Mouse (Mus musculus) neural tube, embryonic 11.5 days (tissue): ENCODE data around the gene Zbtb21. TPM values are rescaled to one million over a fixed set of nuclear protein-coding genes. Genes with fewer than 3 reads are reported as not detected.
A peak's percentile ranks its signal among the peaks of the same experiment; 100 is the strongest.

Source experiments
- ATAC-seq: fragments of 200-750 bp; cut with Nextera tagmentation; 2 replicates; pipeline ENCODE4 v1.8.0; 2017; ENCODE audit warnings: moderate number of reproducible peaks, mild to moderate bottlenecking, moderate TSS enrichment, moderate library complexity; ENCODE audit not compliant: insufficient read depth, low FRiP score, low TSS enrichment
- DNase-seq: peaks from one replicate; pipeline ENCODE4 v3.0.0-alpha.2; 2015; ENCODE audit warnings: low spot score
- H3K27ac ChIP-seq: fragments of 300-500 bp; sonication (generic); 2 replicates; pipeline ENCODE4 v1.5.1; 2014; ENCODE audit warnings: low read depth, mild to moderate bottlenecking, low read length
- H3K27me3 ChIP-seq: fragments of 300-500 bp; sonication (generic); 2 replicates; pipeline ENCODE4 v1.6.1; 2014; ENCODE audit warnings: mild to moderate bottlenecking, low read length, mixed read lengths; ENCODE audit not compliant: control insufficient read depth, insufficient read depth
- H3K36me3 ChIP-seq: fragments of 300-500 bp; sonication (generic); 2 replicates; pipeline ENCODE4 v1.6.1; 2014; ENCODE audit warnings: mild to moderate bottlenecking, low read length, moderate library complexity, mixed read lengths; ENCODE audit not compliant: control insufficient read depth, insufficient read depth
- H3K4me1 ChIP-seq: fragments of 300-500 bp; sonication (generic); 2 replicates; pipeline ENCODE4 v1.6.1; 2014; ENCODE audit warnings: low read length, mixed read lengths; ENCODE audit not compliant: control insufficient read depth, insufficient read depth
- H3K4me2 ChIP-seq: fragments of 300-500 bp; sonication (generic); 2 replicates; pipeline ENCODE4 v1.6.1; 2014; ENCODE audit warnings: low read depth, mild to moderate bottlenecking, moderate library complexity
- H3K4me3 ChIP-seq: fragments of 300-500 bp; sonication (generic); 2 replicates; pipeline ENCODE4 v1.5.1; 2014; ENCODE audit warnings: low read depth, low read length
- H3K9ac ChIP-seq: fragments of 300-500 bp; sonication (generic); 2 replicates; pipeline ENCODE4 v1.6.1; 2014; ENCODE audit warnings: mild to moderate bottlenecking, low read length
- H3K9me3 ChIP-seq: fragments of 300-500 bp; sonication (generic); 2 replicates; pipeline ENCODE4 v1.6.1; 2016; ENCODE audit warnings: low read length; ENCODE audit not compliant: control insufficient read depth
- WGBS: fragments of 180-500 bp; shearing (Covaris S2); extraction: QIAGEN DNeasy Blood & Tissue Kit; methylation state at CpG from one replicate; pipeline ENCODE4 v1.1.7; 2014; 5-methylcytosine and 5-hydroxymethylcytosine counted together
- polyA plus RNA-seq: library from polyadenylated mRNA; unstranded; fragments of >200 nt; fragmentation: Nextera tagmentation; extraction: Ambion mirVana; gene quantifications from 2 replicates; pipeline ENCODE4 v1.2.1, GENCODE M21; 2014

Zbtb21 gene
- polyA plus RNA-seq, 1 experiment from 2014 or later = 15.7 TPM

DNA sequence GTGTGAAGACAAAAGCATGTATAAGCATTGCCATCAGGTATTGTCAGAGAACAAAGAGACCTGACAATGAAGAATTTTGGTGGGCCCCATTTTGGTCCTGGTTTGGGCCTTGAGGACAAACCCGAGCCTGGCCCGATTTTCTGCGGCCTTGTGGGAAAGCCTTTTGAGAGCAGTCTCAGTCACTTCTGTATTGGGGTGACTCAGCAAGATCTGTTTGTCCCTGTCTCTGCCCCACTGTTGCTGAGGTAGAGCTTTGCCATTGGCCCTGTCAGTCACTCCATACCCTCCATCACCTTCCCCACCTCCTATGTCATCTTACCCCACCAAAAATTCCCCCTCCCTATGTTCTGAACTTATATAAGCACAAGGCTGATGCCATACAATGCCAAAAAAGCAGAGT lies 15.3 kb upstream of the Zbtb21 start:
- no peaks in the 10 kb centered on the region for H3K4me1 ChIP-seq
- no peak overlapping the region for H3K9ac ChIP-seq
- DNase-seq = no peak
- no peaks in the 10 kb centered on the region for H3K27me3 ChIP-seq
- no peaks in the 10 kb centered on the region for H3K9me3 ChIP-seq
- H3K4me3 ChIP-seq = no peak overlapping the region
- no peak overlapping the region for H3K27ac ChIP-seq
- WGBS = 88% methylated on average over 3 of the region's 3 CpGs
- H3K4me2 ChIP-seq = no peak overlapping the region
- H3K36me3 ChIP-seq = no peaks in the 10 kb centered on the region
- ATAC-seq = no peak

DNA sequence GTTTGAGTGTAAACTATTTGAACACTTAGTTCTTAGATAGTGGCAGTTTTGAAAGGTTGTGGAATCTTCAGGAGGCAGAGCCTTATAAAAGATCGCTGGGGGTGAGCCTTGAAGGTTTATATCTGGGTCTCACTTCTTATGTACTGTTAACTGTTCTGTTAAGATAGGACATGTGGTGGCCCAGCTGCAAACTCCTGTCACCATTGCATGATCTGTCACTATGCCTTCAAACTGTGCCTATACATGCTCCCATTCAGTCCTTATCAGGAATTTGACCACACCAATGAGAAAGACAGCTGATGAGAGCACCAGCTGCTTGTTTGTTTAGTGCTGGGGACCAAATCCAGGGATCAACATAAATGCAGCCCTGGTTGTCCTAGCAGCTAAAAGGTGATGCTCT lies 14.9 kb upstream of the Zbtb21 start:
- Histone ChIP-seq H3K9me3 (no peaks in the 10 kb centered on the region), H3K9ac (no peak overlapping the region), H3K27ac (no peak overlapping the region), H3K4me3 (no peak overlapping the region), H3K27me3 (no peaks in the 10 kb centered on the region), H3K36me3 (no peaks in the 10 kb centered on the region), H3K4me2 (no peak overlapping the region), H3K4me1 (no peaks in the 10 kb centered on the region)
- ATAC-seq = no peak
- 90% methylated on average over 1 of the region's 1 CpGs for WGBS
- no peak for DNase-seq

DNA sequence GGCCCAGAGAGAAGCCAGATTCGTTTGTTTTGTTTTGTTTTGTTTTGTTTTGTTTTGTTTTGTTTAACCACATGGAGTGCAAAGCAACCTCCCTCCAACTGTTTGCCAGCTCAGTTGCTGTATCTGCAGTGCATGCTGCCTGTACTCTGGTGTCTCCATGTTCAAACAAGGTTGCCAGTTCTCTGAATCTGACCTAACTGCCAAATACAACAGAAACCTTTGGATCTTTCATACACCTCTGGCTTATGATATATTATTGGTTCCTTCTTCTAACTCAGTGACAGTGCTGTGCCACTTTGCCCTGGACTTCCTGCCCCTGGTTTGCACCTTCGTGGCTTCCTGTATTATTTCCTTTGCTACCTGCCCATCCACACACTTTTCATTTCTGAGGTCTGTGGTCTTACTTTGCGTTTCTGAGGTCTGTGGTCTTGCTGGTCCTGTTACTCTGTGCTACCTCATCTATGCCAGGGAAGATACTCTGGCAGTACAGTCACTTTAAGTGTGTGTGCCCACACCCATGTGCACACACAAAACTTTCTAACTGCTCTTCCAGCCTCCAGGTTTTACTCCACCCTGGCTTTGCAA lies 1.6 kb upstream of the Zbtb21 start:
- H3K27ac ChIP-seq = no peak overlapping the region
- H3K4me2 ChIP-seq = no peak overlapping the region
- peaks cover 3% of the 10 kb centered on the region; the same call in 1 of the 2 replicates for H3K4me1 ChIP-seq
- H3K9me3 ChIP-seq = no peaks in the 10 kb centered on the region
- no peak overlapping the region for H3K9ac ChIP-seq
- ATAC-seq (no peak), DNase-seq (no peak)
- 87% methylated on average over 3 of the region's 3 CpGs for WGBS
- no peaks in the 10 kb centered on the region for H3K36me3 ChIP-seq
- no peak overlapping the region for H3K4me3 ChIP-seq
- no peaks in the 10 kb centered on the region for H3K27me3 ChIP-seq

DNA sequence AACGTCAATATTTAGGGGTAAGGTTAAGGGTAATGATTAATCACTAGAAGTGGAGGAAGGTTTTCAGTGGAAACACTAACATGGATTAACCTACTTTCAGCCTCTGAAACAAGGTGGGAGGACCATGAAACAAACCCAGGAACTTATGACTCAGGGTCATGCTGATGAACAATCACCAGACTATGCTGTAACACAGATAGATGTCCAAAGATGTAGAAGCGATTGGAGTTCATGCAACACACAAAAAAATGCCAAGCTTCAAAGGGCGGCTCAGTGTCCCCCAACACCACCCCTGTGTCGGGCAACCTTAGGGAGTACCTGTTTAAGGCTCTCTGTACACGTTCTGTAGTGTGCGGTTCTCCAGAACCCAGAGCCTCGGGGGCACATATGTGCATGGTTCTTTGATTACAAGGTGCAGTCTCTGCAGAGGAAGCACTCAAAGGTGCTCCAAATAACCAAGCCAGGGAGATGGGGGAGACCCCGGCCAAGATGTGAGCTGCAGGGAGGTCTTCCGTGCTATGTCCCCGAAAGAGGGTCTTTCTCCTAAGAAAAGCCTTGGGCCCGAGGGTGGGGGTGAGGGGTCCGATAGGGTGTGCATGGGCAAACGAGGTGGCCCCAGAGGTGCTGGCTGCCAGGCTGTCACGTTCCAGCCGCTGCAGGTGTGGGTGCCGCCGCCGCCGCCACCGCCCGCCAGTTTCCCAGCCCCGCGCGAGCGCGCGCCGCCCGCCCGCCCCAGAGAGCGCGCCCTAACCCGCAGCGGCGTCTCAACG lies 856 bp downstream of the Zbtb21 start:
- no peaks in the 10 kb centered on the region for H3K9me3 ChIP-seq
- H3K4me3 ChIP-seq = peak overlapping the region; percentile 84
- peak overlapping the region; percentile 84 for H3K9ac ChIP-seq
- H3K27me3 ChIP-seq = no peaks in the 10 kb centered on the region
- H3K4me1 ChIP-seq = peaks cover 3% of the 10 kb centered on the region; the same call in 1 of the 2 replicates
- peak overlapping the region; percentile 89 for H3K27ac ChIP-seq
- peak; percentile 50 for ATAC-seq
- H3K36me3 ChIP-seq = no peaks in the 10 kb centered on the region
- peak overlapping the region; percentile 89 for H3K4me2 ChIP-seq
- DNase-seq = no peak
- WGBS = 8% methylated on average over 36 of the region's 36 CpGs

DNA sequence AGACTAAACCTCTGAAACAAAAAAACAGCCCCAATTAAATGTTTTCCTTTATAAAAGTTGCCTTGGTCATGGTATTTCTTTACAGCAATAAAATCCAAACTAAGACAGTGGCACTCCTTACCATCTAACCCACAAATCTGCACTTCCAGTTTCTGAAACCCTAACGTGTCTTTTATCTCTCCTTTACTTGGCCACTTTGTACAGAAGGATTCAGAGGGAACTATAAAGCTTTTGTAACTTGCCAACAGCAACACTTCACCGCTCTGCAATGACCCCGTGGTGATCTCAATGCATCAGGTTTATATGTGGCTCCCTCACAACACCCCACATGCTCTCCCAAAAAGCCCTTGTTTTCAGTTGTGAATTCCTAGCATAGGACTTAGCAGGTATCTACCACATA lies 2.1 kb downstream of the Zbtb21 start:
- H3K9me3 ChIP-seq = no peaks in the 10 kb centered on the region
- H3K9ac ChIP-seq = no peak overlapping the region
- no peak overlapping the region for H3K27ac ChIP-seq
- ATAC-seq = no peak
- peaks cover 3% of the 10 kb centered on the region; the same call in 1 of the 2 replicates for H3K4me1 ChIP-seq
- H3K36me3 ChIP-seq = peaks cover 3% of the 10 kb centered on the region
- no peak overlapping the region for H3K4me3 ChIP-seq
- DNase-seq = no peak
- no peak overlapping the region for H3K4me2 ChIP-seq
- H3K27me3 ChIP-seq = no peaks in the 10 kb centered on the region
- 95% methylated on average over 3 of the region's 3 CpGs for WGBS

DNA sequence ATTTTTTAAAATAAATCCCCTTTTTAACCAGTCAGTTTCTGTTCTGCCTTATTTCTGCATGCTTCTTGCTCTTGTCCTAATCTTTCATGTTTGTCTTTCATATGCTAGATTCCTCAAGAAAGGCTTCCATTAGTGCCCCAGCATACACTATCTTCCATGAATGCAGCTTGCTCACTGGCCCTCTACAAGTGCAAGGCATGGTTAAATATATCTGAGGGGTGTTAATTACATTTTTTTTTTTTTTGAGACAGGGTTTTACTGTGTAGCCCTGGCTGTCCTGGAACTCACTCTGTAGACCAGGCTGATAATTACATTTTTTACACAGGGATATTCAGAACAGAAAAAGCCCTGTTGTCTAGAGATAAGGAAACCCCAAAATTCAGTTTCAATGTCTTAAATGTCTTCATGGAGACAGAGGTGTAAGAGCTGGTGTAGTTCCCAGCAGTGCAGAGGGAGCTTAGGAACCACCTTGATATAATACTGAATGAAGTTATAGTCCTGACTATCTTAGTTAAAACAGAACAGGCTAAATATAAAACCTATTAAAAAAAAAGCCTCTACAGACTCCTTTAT lies 3.9 kb downstream of the Zbtb21 start:
- Histone ChIP-seq H3K27ac (no peak overlapping the region), H3K9ac (no peak overlapping the region), H3K27me3 (no peaks in the 10 kb centered on the region), H3K4me2 (no peak overlapping the region), H3K9me3 (no peaks in the 10 kb centered on the region), H3K4me3 (no peak overlapping the region), H3K4me1 (peaks cover 3% of the 10 kb centered on the region; the same call in 1 of the 2 replicates), H3K36me3 (peaks cover 3% of the 10 kb centered on the region)
- ATAC-seq (no peak), DNase-seq (no peak)

DNA sequence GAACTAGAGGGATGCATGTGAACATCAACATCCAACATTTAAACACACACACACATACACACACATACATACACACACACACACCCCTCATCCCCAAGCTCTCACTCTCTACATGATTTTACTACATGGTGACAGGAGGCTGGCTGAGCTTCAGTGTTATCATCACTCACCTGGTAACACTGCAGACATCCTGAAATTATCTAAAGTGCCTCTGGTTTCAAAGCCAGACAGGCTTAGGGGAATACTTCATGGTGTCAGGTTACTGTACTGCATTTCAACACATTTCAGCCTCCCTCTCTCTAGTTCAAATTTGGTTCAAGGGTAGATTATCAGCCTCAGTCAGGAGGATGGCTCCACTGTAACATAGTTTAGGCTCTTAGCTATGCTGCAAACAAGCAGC lies 4.8 kb downstream of the Zbtb21 start:
- no peak overlapping the region for H3K27ac ChIP-seq
- no peaks in the 10 kb centered on the region for H3K27me3 ChIP-seq
- ATAC-seq = no peak
- H3K4me3 ChIP-seq = no peak overlapping the region
- H3K9ac ChIP-seq = no peak overlapping the region
- H3K4me2 ChIP-seq = no peak overlapping the region
- no peak for DNase-seq
- H3K9me3 ChIP-seq = no peaks in the 10 kb centered on the region
- H3K4me1 ChIP-seq = peaks cover 3% of the 10 kb centered on the region; the same call in 1 of the 2 replicates
- peaks cover 5% of the 10 kb centered on the region for H3K36me3 ChIP-seq

DNA sequence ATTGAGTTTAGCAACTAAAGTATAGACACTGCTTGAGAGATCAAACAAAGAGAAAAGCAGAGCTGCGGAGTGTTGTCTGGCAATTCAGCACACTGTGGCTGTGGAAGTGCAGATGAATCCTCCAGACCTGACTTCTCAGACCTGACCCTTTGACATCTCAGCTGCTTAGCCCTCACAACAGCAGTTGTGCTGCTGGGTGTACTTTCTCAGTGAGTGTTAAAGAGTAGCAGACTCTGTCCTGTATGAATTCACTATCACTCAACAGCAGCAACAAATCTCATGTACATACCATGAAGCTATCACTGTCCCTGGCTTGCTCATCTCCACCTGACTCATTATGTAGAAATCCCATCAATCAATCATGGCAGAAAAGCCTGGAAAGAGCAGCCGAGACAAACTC lies 6.4 kb downstream of the Zbtb21 start:
- no peaks in the 10 kb centered on the region for H3K4me1 ChIP-seq
- peaks cover 8% of the 10 kb centered on the region for H3K36me3 ChIP-seq
- 89% methylated on average over 2 of the region's 2 CpGs for WGBS
- ATAC-seq (no peak), DNase-seq (no peak)
- H3K27me3 ChIP-seq = no peaks in the 10 kb centered on the region
- no peak overlapping the region for H3K4me3 ChIP-seq
- H3K4me2 ChIP-seq = no peak overlapping the region
- no peak overlapping the region for H3K27ac ChIP-seq
- no peaks in the 10 kb centered on the region for H3K9me3 ChIP-seq
- no peak overlapping the region for H3K9ac ChIP-seq

DNA sequence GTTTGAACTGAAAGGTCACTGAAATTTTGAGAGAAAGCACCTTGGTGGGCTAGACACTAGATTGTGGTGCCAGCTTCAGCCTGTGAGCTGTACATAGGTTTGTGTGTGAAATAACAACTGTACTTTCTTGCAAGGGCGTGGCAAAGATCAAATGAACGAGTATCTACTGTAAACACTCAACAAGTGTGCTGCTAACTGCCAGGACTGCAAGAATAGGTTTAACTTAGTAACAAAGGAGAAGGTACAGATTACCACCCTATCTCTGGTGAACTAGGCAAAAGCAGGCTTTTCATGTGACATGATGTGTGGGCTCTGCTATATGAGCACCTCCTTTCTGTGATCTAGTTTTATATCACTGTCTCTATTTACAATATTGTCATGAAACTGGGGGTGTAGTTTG lies 9.1 kb downstream of the Zbtb21 start:
- Histone ChIP-seq H3K9me3 (no peaks in the 10 kb centered on the region), H3K36me3 (peaks cover 19% of the 10 kb centered on the region), H3K9ac (no peak overlapping the region), H3K4me2 (no peak overlapping the region), H3K27ac (no peak overlapping the region), H3K4me1 (no peaks in the 10 kb centered on the region), H3K4me3 (no peak overlapping the region), H3K27me3 (no peaks in the 10 kb centered on the region)
- ATAC-seq (no peak), DNase-seq (no peak)
- 91% methylated on average over 2 of the region's 2 CpGs for WGBS
